Mouse (Mus musculus) forebrain, postnatal 0 days (tissue): ENCODE data around the gene Nedd8. TPM values are rescaled to one million over a fixed set of nuclear protein-coding genes. Genes with fewer than 3 reads are reported as not detected.

Experiments used
- ATAC-seq: fragments of 200-750 bp; cut with Nextera tagmentation; 2 replicates; pipeline ENCODE4 v1.8.0; 2017; ENCODE audit warnings: mild to moderate bottlenecking, moderate library complexity
- DNase-seq: peaks from one replicate; pipeline ENCODE4 v3.0.0-alpha.2; 2015
- H3K27ac ChIP-seq: fragments of 300-500 bp; sonication (generic); 2 replicates; pipeline ENCODE4 v1.5.1; 2014; ENCODE audit warnings: low read depth, mild to moderate bottlenecking, antibody characterized with exemption, low read length, moderate library complexity, mixed read lengths
- H3K27me3 ChIP-seq: fragments of 300-500 bp; sonication (generic); 2 replicates; pipeline ENCODE4 v1.6.1; 2014; ENCODE audit warnings: mild to moderate bottlenecking, low read length, mixed read lengths; ENCODE audit not compliant: insufficient read depth
- H3K36me3 ChIP-seq: fragments of 300-500 bp; sonication (generic); 2 replicates; pipeline ENCODE4 v1.6.1; 2014; ENCODE audit warnings: mild to moderate bottlenecking, moderate library complexity; ENCODE audit not compliant: insufficient read depth
- H3K4me1 ChIP-seq: fragments of 300-500 bp; sonication (generic); 2 replicates; pipeline ENCODE4 v1.6.1; 2014; ENCODE audit warnings: antibody characterized with exemption; ENCODE audit not compliant: insufficient read depth
- H3K4me2 ChIP-seq: fragments of 300-500 bp; sonication (generic); 2 replicates; pipeline ENCODE4 v1.6.1; 2014; ENCODE audit warnings: low read depth, mild to moderate bottlenecking, moderate library complexity
- H3K4me3 ChIP-seq: fragments of 300-500 bp; sonication (generic); 2 replicates; pipeline ENCODE4 v1.5.1; 2014; ENCODE audit warnings: low read depth, low read length, mixed read lengths
- H3K9ac ChIP-seq: fragments of 300-500 bp; sonication (generic); 2 replicates; pipeline ENCODE4 v1.6.1; 2014; ENCODE audit warnings: mild to moderate bottlenecking
- H3K9me3 ChIP-seq: fragments of 300-500 bp; sonication (generic); 2 replicates; pipeline ENCODE4 v1.6.1; 2016; ENCODE audit warnings: low read length
- CTCF ChIP-seq: sonication (generic); IDR thresholded peaks from 2 replicates; pipeline ENCODE4 v1.5.1; 2016; ENCODE audit warnings: antibody characterized with exemption, control low read depth, low read depth
- WGBS: fragments of 180-500 bp; shearing (Covaris S2); extraction: QIAGEN DNeasy Blood & Tissue Kit; methylation state at CpG from one replicate; pipeline ENCODE4 v1.1.7; 2014; 5-methylcytosine and 5-hydroxymethylcytosine counted together
- polyA plus RNA-seq: library from polyadenylated mRNA; unstranded; fragments of >200 nt; fragmentation: Nextera tagmentation; extraction: Ambion mirVana; gene quantifications from 2 replicates; pipeline ENCODE4 v1.2.1, GENCODE M21; 2015
- total RNA-seq: library from RNA; depleted of rRNA; stranded (reverse); fragments of >200 nt; gene quantifications from 2 replicates; pipeline ENCODE4 v1.2.3, GENCODE M21; 2014; rRNA removed

Gene Nedd8
- total and polyA plus RNA-seq, 2 experiments from 2014 or later, result 132 to 593 TPM

DNA sequence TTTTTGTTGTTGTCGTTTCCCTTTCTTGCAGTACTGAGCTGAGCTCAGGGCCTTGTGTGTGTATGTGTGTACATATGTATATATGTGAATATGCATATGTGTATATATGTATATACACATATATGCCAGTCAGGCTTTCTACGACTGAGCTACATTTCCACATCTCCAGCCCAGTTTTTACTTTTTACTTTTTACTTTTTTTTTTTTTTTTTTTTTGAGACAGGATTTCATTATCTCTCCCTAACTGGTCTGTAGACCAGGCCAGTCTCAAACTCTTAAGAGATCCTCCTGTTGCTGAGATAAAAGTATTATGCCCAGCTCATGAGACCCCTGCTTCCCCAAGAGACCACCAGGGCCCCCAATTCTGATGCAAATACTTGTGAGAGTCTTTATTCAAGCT is 55.1 kb downstream of the Nedd8 start:
- no peak overlapping the region for H3K9ac ChIP-seq
- WGBS, result 79% methylated on average over 2 of the region's 2 CpGs
- no peak for ATAC-seq

DNA sequence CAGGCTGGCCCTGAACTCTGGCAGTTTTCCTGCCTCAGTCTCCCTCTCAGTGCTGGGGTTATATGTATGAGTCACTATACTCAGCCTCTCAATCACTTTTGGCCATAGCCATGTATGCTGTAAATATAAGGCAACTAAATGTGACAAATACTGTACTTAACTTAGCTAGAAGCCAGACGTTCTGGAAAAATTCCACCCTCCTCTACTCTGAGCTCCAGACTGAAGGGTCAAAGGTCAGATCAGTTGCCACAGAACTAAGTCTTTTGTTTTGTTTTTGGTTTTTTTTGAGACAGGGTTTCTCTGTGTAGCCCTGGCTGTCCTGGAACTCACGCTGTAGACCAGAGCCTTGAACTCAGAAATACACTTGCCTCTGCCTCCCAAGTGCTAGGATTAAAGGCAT is 56.0 kb downstream of the Nedd8 start:
- DNase-seq (no peak), ATAC-seq (no peak)
- Histone ChIP-seq H3K36me3 (no peaks in the 10 kb centered on the region), H3K4me3 (no peak overlapping the region), H3K9me3 (no peaks in the 10 kb centered on the region), H3K9ac (no peak overlapping the region), H3K4me2 (no peak overlapping the region), H3K4me1 (no peaks in the 10 kb centered on the region), H3K27ac (no peak overlapping the region), H3K27me3 (no peaks in the 10 kb centered on the region)
- TF ChIP-seq CTCF, result no peak
- 47% methylated on average over 2 of the region's 2 CpGs for WGBS

More for the DNA sequence above, 55.1 kb downstream of the Nedd8 start:
- Histone ChIP-seq H3K4me2 (no peak overlapping the region), H3K27me3 (no peaks in the 10 kb centered on the region), H3K27ac (no peak overlapping the region), H3K36me3 (no peaks in the 10 kb centered on the region), H3K4me1 (no peaks in the 10 kb centered on the region), H3K4me3 (no peak overlapping the region), H3K9me3 (no peaks in the 10 kb centered on the region)
- no peak for DNase-seq
- TF ChIP-seq CTCF, result no peak

DNA sequence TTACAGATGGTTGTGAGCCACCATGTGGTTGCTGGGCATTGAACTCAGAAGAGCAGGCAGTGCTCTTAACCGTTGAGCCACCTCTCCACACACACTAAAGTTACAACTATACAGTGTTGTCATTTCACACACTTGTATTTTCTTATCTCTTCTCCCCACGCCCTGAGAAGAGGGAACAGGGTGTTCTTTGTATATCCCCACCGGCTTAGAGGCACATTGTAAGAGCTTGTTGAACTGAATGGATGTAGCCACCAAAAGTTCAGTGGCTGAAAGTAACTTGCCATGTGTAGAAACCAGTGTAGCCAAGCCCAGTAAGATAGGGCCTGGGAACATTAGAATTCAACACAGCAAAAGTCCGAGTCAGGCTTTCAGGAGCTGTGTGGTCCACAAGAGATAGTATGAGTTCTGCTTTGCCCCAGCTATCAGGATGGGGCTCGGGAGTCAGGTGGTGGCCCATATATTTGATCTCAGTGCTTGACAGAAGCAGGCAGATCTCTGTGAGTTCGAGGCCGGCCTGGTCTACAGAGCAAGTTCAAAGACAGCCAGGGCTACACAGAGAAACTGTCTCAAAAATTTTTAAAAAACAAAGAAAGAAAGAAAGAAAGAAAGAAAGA is 57.3 kb downstream of the Nedd8 start:
- ATAC-seq (no peak), DNase-seq (no peak)
- H3K27me3 ChIP-seq, result no peaks in the 10 kb centered on the region
- no peak overlapping the region for H3K4me3 ChIP-seq
- 83% methylated on average over 7 of the region's 7 CpGs for WGBS
- TF ChIP-seq CTCF, result no peak
- H3K4me1 ChIP-seq, result no peaks in the 10 kb centered on the region
- no peaks in the 10 kb centered on the region for H3K9me3 ChIP-seq
- 0 out of 2 replicates have a peak, but pooled peaks cover 3% of the 10 kb centered on the region for H3K36me3 ChIP-seq
- no peak overlapping the region for H3K27ac ChIP-seq
- H3K9ac ChIP-seq, result no peak overlapping the region
- no peak overlapping the region for H3K4me2 ChIP-seq

DNA sequence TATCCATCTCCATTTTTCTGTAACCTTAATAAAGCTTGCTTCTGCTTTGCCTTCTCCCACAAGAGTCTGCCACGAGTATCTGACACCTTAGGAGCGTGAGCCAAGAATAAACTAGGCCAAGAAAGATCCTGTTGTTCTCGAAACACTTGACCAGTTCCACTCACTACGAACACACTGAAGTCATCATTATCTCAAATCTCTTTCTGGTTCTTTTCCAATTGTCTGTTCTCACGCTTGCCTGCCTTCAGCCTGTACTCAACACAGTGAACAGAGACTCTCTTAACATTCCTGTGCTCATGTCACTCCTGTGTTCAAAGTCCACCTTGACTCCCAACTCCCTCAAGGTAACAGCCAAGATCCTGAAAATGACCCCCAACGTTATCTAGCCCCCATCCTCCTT is 58.6 kb downstream of the Nedd8 start:
- no peak for TF ChIP-seq CTCF
- no peak overlapping the region for H3K9ac ChIP-seq
- 57% methylated on average over 6 of the region's 6 CpGs for WGBS

More for the DNA sequence above, 58.6 kb downstream of the Nedd8 start:
- no peak overlapping the region for H3K27ac ChIP-seq
- no peaks in the 10 kb centered on the region for H3K9me3 ChIP-seq
- no peak overlapping the region for H3K4me2 ChIP-seq
- peaks cover 16% of the 10 kb centered on the region for H3K36me3 ChIP-seq
- no peak overlapping the region for H3K4me3 ChIP-seq
- no peak for DNase-seq
- no peaks in the 10 kb centered on the region for H3K27me3 ChIP-seq
- no peak for ATAC-seq
- no peaks in the 10 kb centered on the region for H3K4me1 ChIP-seq

Other genes with a start within 250 kb of the Nedd8 start
Only the 30 nearest of the 35 such genes appear.
- 91.4 and 129 TPM in 2 replicates for gene Carmil3, start 181.5 kb downstream of the Nedd8 start, total RNA-seq
- gene Carmil3, start 181.5 kb downstream of the Nedd8 start, polyA plus RNA-seq, result 13.2 and 19.5 TPM in 2 replicates
- gene Cpne6, start 161.7 kb downstream of the Nedd8 start, total RNA-seq, result 32.5 and 39.6 TPM in 2 replicates
- gene Cpne6, start 161.7 kb downstream of the Nedd8 start, polyA plus RNA-seq, result 48.7 and 49.9 TPM in 2 replicates
- gene Nrl, start 147.1 kb downstream of the Nedd8 start, total RNA-seq, result 2.0 and 2.7 TPM in 2 replicates
- gene Nrl, start 147.1 kb downstream of the Nedd8 start, polyA plus RNA-seq, result 0.21 TPM in 1 of 2 replicates, not detected in the other
- 23.6 and 24.5 TPM in 2 replicates for gene Pck2, start 131.9 kb downstream of the Nedd8 start, total RNA-seq
- gene Pck2, start 131.9 kb downstream of the Nedd8 start, polyA plus RNA-seq, result 9.8 and 12.5 TPM in 2 replicates
- 101 and 104 TPM in 2 replicates for gene Dcaf11, start 112.1 kb downstream of the Nedd8 start, total RNA-seq
- gene Dcaf11, start 112.1 kb downstream of the Nedd8 start, polyA plus RNA-seq, result 89.4 and 103 TPM in 2 replicates
- gene A730061H03Rik, start 111.7 kb downstream of the Nedd8 start, total RNA-seq, result not detected in 2 replicates
- gene A730061H03Rik, start 111.7 kb downstream of the Nedd8 start, polyA plus RNA-seq, result not detected in 2 replicates
- gene Fitm1, start 96.5 kb downstream of the Nedd8 start, total RNA-seq, result 0.23 TPM in 1 of 2 replicates, not detected in the other
- gene Fitm1, start 96.5 kb downstream of the Nedd8 start, polyA plus RNA-seq, result 0.20 and 0.22 TPM in 2 replicates
- 136 and 138 TPM in 2 replicates for gene Psme1, start 94.0 kb downstream of the Nedd8 start, total RNA-seq
- 219 and 238 TPM in 2 replicates for gene Psme1, start 94.0 kb downstream of the Nedd8 start, polyA plus RNA-seq
- gene Emc9, start 86.8 kb downstream of the Nedd8 start, total RNA-seq, result 25.2 and 31.5 TPM in 2 replicates
- gene Emc9, start 86.8 kb downstream of the Nedd8 start, polyA plus RNA-seq, result 53.2 and 55.6 TPM in 2 replicates
- 76.2 and 137 TPM in 2 replicates for gene Psme2, start 81.0 kb downstream of the Nedd8 start, total RNA-seq
- 171 and 193 TPM in 2 replicates for gene Psme2, start 81.0 kb downstream of the Nedd8 start, polyA plus RNA-seq
- gene Rnf31, start 80.4 kb downstream of the Nedd8 start, total RNA-seq, result 13.5 and 24.2 TPM in 2 replicates
- 17.0 and 18.9 TPM in 2 replicates for gene Rnf31, start 80.4 kb downstream of the Nedd8 start, polyA plus RNA-seq
- gene Irf9, start 68.6 kb downstream of the Nedd8 start, total RNA-seq, result 16.8 and 18.1 TPM in 2 replicates
- gene Irf9, start 68.6 kb downstream of the Nedd8 start, polyA plus RNA-seq, result 5.6 and 7.0 TPM in 2 replicates
- 8.5 and 9.2 TPM in 2 replicates for gene Rec8, start 54.1 kb downstream of the Nedd8 start, total RNA-seq
- gene Rec8, start 54.1 kb downstream of the Nedd8 start, polyA plus RNA-seq, result 5.9 and 7.2 TPM in 2 replicates
- 79.8 and 92.0 TPM in 2 replicates for gene Ipo4, start 36.2 kb downstream of the Nedd8 start, total RNA-seq
- 82.4 and 90.9 TPM in 2 replicates for gene Ipo4, start 36.2 kb downstream of the Nedd8 start, polyA plus RNA-seq
- 2.1 and 6.4 TPM in 2 replicates for gene Gm49378, start 34.2 kb downstream of the Nedd8 start, total RNA-seq
- gene Gm49378, start 34.2 kb downstream of the Nedd8 start, polyA plus RNA-seq, result 0.97 and 1.0 TPM in 2 replicates
- gene Tm9sf1, start 28.3 kb downstream of the Nedd8 start, total RNA-seq, result 26.5 and 33.4 TPM in 2 replicates
- gene Tm9sf1, start 28.3 kb downstream of the Nedd8 start, polyA plus RNA-seq, result 36.0 and 48.4 TPM in 2 replicates
- gene Tssk4, start 21.9 kb downstream of the Nedd8 start, total RNA-seq, result 0.43 and 0.46 TPM in 2 replicates
- gene Tssk4, start 21.9 kb downstream of the Nedd8 start, polyA plus RNA-seq, result 0.22 and 0.23 TPM in 2 replicates
- gene Mdp1, start 11.6 kb downstream of the Nedd8 start, total RNA-seq, result 50.8 and 51.5 TPM in 2 replicates
- 60.0 and 63.5 TPM in 2 replicates for gene Mdp1, start 11.6 kb downstream of the Nedd8 start, polyA plus RNA-seq
- gene Gmpr2, start 183 bp downstream of the Nedd8 start, total RNA-seq, result 19.9 and 26.9 TPM in 2 replicates
- 37.3 and 40.9 TPM in 2 replicates for gene Gmpr2, start 183 bp downstream of the Nedd8 start, polyA plus RNA-seq
- gene Tinf2, start 9.7 kb upstream of the Nedd8 start, total RNA-seq, result 16.9 and 26.3 TPM in 2 replicates
- 18.8 and 21.5 TPM in 2 replicates for gene Tinf2, start 9.7 kb upstream of the Nedd8 start, polyA plus RNA-seq
- gene Tgm1, start 41.8 kb upstream of the Nedd8 start, total RNA-seq, result 0.05 and 0.15 TPM in 2 replicates
- 0.15 and 0.21 TPM in 2 replicates for gene Tgm1, start 41.8 kb upstream of the Nedd8 start, polyA plus RNA-seq
- 72.8 and 73.3 TPM in 2 replicates for gene Rabggta, start 50.1 kb upstream of the Nedd8 start, total RNA-seq
- 49.4 and 56.9 TPM in 2 replicates for gene Rabggta, start 50.1 kb upstream of the Nedd8 start, polyA plus RNA-seq
- 70.4 and 83.8 TPM in 2 replicates for gene Dhrs1, start 73.6 kb upstream of the Nedd8 start, total RNA-seq
- 83.3 and 86.0 TPM in 2 replicates for gene Dhrs1, start 73.6 kb upstream of the Nedd8 start, polyA plus RNA-seq
- 23.3 and 34.7 TPM in 2 replicates for gene Nop9, start 73.6 kb upstream of the Nedd8 start, total RNA-seq
- 21.4 and 25.6 TPM in 2 replicates for gene Nop9, start 73.6 kb upstream of the Nedd8 start, polyA plus RNA-seq
- gene Cideb, start 86.3 kb upstream of the Nedd8 start, total RNA-seq, result 0.23 and 0.43 TPM in 2 replicates
- 0.20 and 0.54 TPM in 2 replicates for gene Cideb, start 86.3 kb upstream of the Nedd8 start, polyA plus RNA-seq
- 0.38 TPM in 2 replicates for gene Ltb4r2, start 89.3 kb upstream of the Nedd8 start, total RNA-seq
- gene Ltb4r2, start 89.3 kb upstream of the Nedd8 start, polyA plus RNA-seq, result 0.65 and 1.1 TPM in 2 replicates
- gene Ltb4r1, start 93.8 kb upstream of the Nedd8 start, total RNA-seq, result 0.38 and 0.48 TPM in 2 replicates
- gene Ltb4r1, start 93.8 kb upstream of the Nedd8 start, polyA plus RNA-seq, result 0.90 and 0.99 TPM in 2 replicates
- 1.6 and 3.6 TPM in 2 replicates for gene Adcy4, start 112.0 kb upstream of the Nedd8 start, total RNA-seq
- gene Adcy4, start 112.0 kb upstream of the Nedd8 start, polyA plus RNA-seq, result 1.6 and 1.7 TPM in 2 replicates
- 0.46 and 0.90 TPM in 2 replicates for gene Ripk3, start 116.7 kb upstream of the Nedd8 start, total RNA-seq
- 0.86 and 2.0 TPM in 2 replicates for gene Ripk3, start 116.7 kb upstream of the Nedd8 start, polyA plus RNA-seq
- 6.0 and 11.9 TPM in 2 replicates for gene Nfatc4, start 151.0 kb upstream of the Nedd8 start, total RNA-seq
- 3.2 and 3.9 TPM in 2 replicates for gene Nfatc4, start 151.0 kb upstream of the Nedd8 start, polyA plus RNA-seq